Mouse (Mus musculus) erythroblast, adult 5-6 weeks (primary cell): ENCODE measurements around the gene Rps12. TPM values are rescaled to one million over a fixed set of nuclear protein-coding genes. Genes with fewer than 3 reads are reported as not detected.

Experiments
- ATAC-seq: replicated peaks from 2 replicates; pipeline ENCODE4 v1.8.0; 2016; ENCODE audit warnings: moderate number of reproducible peaks, mild to moderate bottlenecking, moderate TSS enrichment, inconsistent platforms; ENCODE audit not compliant: poor library complexity, low FRiP score, severe bottlenecking
- total RNA-seq, 2 experiments: library from RNA; stranded (forward) in 1 of 2; stranded (reverse) in 1 of 2; fragments of 150-400 nt in 1 of 2; fragments of 200-764, 138-1000 nt in 1 of 2; gene quantifications; 2 replicates each; pipeline versions ENCODE4 v1.2.3 to v1.2.4; 2015 to 2017; ENCODE audit warnings: low replicate concordance in 2 of 2

Rps12 gene
- total RNA-seq (2015; ENCODE audit: low replicate concordance) = 1,063 and 1,343 TPM in 2 replicates
- 294 and 583 TPM in 2 replicates for total RNA-seq (2017; ENCODE audit: low replicate concordance)

- peak; percentile 97 for ATAC-seq
Measured at GRCm38 (mm10) chr10:23787062-23787821, at the start of gene Rps12. Gene Rps12, minus strand, starts transcription at chr10:23787275.

GRCm38 (mm10) chr10:23836003-23836964 is 49.2 kb upstream of the Rps12 start:
- no peak for ATAC-seq

- ATAC-seq = no peak
Measured at GRCm38 (mm10) chr10:23826516-23826915, 39.4 kb upstream of the Rps12 start.

- ATAC-seq = no peak
Measured at GRCm38 (mm10) chr10:23816241-23816640, 29.2 kb upstream of the Rps12 start.

GRCm38 (mm10) chr10:23815168-23815567 is 28.1 kb upstream of the Rps12 start:
- no peak; the same call in 1 of the 2 replicates for ATAC-seq

GRCm38 (mm10) chr10:23812852-23813766 is 26.0 kb upstream of the Rps12 start:
- no peak for ATAC-seq

GRCm38 (mm10) chr10:23812438-23812759 is 25.3 kb upstream of the Rps12 start:
- no peak for ATAC-seq

GRCm38 (mm10) chr10:23811635-23812437 is 24.8 kb upstream of the Rps12 start:
- ATAC-seq = peak; percentile 79

- no peak for ATAC-seq
Measured at GRCm38 (mm10) chr10:23806201-23806600, 19.1 kb upstream of the Rps12 start.

GRCm38 (mm10) chr10:23804665-23805064 is 17.6 kb upstream of the Rps12 start:
- ATAC-seq = no peak

GRCm38 (mm10) chr10:23802911-23803310 is 15.8 kb upstream of the Rps12 start:
- ATAC-seq = no peak

- ATAC-seq = no peak
Measured at GRCm38 (mm10) chr10:23799933-23800332, 12.9 kb upstream of the Rps12 start.

GRCm38 (mm10) chr10:23798142-23798541 is 11.1 kb upstream of the Rps12 start:
- ATAC-seq = no peak

GRCm38 (mm10) chr10:23797606-23798005 is 10.5 kb upstream of the Rps12 start:
- ATAC-seq = no peak

- ATAC-seq = peak; percentile 30; the same call in 1 of the 2 replicates
Measured at GRCm38 (mm10) chr10:23796551-23797503, 9.8 kb upstream of the Rps12 start, which contains the start of gene Slc18b1. Gene Slc18b1, plus strand, starts transcription at chr10:23796986.

GRCm38 (mm10) chr10:23795871-23796520 is 8.9 kb upstream of the Rps12 start:
- no peak for ATAC-seq

GRCm38 (mm10) chr10:23788056-23788600 is 1.1 kb upstream of the Rps12 start:
- ATAC-seq = no peak
